12 mouse cellular contexts compared by ENCODE assay signal in genomic region chr8:121903977-121904376, GRCm38 (mm10). TPM values are rescaled to one million over a fixed set of nuclear protein-coding genes. Genes with fewer than 3 reads are reported as not detected.
DNase-seq lines count a peak whose midpoint lies in the region; ATAC-seq and TF ChIP-seq lines count a peak whose summit lies in the region.
"Had no signal": no experiment of that assay in that cellular context is flagged by ENCODE, and none has a peak within 500 bp of the region (broad histone marks: within the 10 kb centered on the region; RNA-seq: fewer than 3 reads in every experiment).

No protein-coding gene starts in this region.

- TF ChIP-seq RAD21 in CH12.LX (IDR thresholded peaks at IDR 0.05; ENCODE audit: low read depth, low read length) = peak; percentile 3

- H3K27me3 ChIP-seq in heart, embryonic 15.5 days = no peaks in the 10 kb centered on the region; the same call in 1 of the 2 replicates
- H3K27me3 ChIP-seq in CH12.LX (replicated peaks) = no peaks in the 10 kb centered on the region
- no peaks in the 10 kb centered on the region for H3K27me3 ChIP-seq in liver, embryonic 11.5 days (replicated peaks; ENCODE audit: control insufficient read depth, insufficient read depth, low read length)

- DNase-seq in heart, postnatal 36 days = no peak
- no peak for DNase-seq in CH12.LX (ENCODE audit: extremely low read depth)
- DNase-seq in cerebellum, adult 9-10 months = peak; percentile 82
- DNase-seq in liver, embryonic 11.5 days (ENCODE audit: low spot score) = no peak
- DNase-seq in right cerebral cortex, postnatal 4 days = no peak
- no peak for DNase-seq in kidney, adult 8-10 months
- DNase-seq: adrenal gland, postnatal 10 days; heart, postnatal 14 days; right cerebral cortex, postnatal 25 days had no signal

- TF ChIP-seq EP300 in CH12.LX (IDR thresholded peaks at IDR 0.05; ENCODE audit: low read length) = no peak

- H3K4me2 ChIP-seq in heart, embryonic 15.5 days = 0 out of 2 replicates have a peak overlapping the region, but pooled peaks have one; percentile 2
- H3K4me2 ChIP-seq in CH12.LX (ENCODE audit: insufficient read depth, low read depth, poor library complexity, severe bottlenecking) = peak overlapping the region; percentile 68
- peak overlapping the region; percentile 81 for H3K4me2 ChIP-seq in liver, embryonic 11.5 days

- ATAC-seq in heart, embryonic 15.5 days (replicated peaks; ENCODE audit: insufficient number of reproducible peaks, insufficient read depth, low FRiP score, low read depth) = no peak
- no peak for ATAC-seq in liver, embryonic 11.5 days (replicated peaks; ENCODE audit: low FRiP score)
- no peak for ATAC-seq in monocyte, adult 5-6 weeks (replicated peaks; ENCODE audit: insufficient number of reproducible peaks, low FRiP score, low TSS enrichment, poor library complexity, severe bottlenecking)

- H3K4me1 ChIP-seq in heart, embryonic 15.5 days (replicated peaks) = peaks cover 52% of the 10 kb centered on the region
- peaks cover 13 to 42% of the 10 kb centered on the region in 2 experiments for H3K4me1 ChIP-seq in CH12.LX (ENCODE audit: control insufficient read depth in 1 of 2, insufficient read depth in 2 of 2)
- H3K4me1 ChIP-seq in liver, embryonic 11.5 days (replicated peaks; ENCODE audit: control insufficient read depth, insufficient read depth, low read length) = peaks cover 67% of the 10 kb centered on the region

- no peak overlapping the region for H3K4me3 ChIP-seq in heart, embryonic 15.5 days
- H3K4me3 ChIP-seq in CH12.LX (replicated peaks in 1 of 3; ENCODE audit: low read depth in 2 of 3, low read length in 2 of 3, poor library complexity in 1 of 3) = peak overlapping the region; percentile 79 to 100 (median 98)
- H3K4me3 ChIP-seq in liver, embryonic 11.5 days (ENCODE audit: low read depth, low read length) = 0 out of 2 replicates have a peak overlapping the region, but pooled peaks have one; percentile 80

- H3K9ac ChIP-seq in heart, embryonic 15.5 days = no peak overlapping the region
- H3K9ac ChIP-seq in CH12.LX (ENCODE audit: insufficient read depth, low read depth) = peak overlapping the region; percentile 89
- H3K9ac ChIP-seq in liver, embryonic 11.5 days (ENCODE audit: low read depth, low read length) = no peak overlapping the region

- peak in 1 of 2 experiments; percentile 57; a peak in 2 of 4 replicates for TF ChIP-seq CTCF in CH12.LX (conservative IDR thresholded peaks at IDR 0.05 in 1 of 2, IDR thresholded peaks at IDR 0.05 in 1 of 2; ENCODE audit: low read depth in 2 of 2, low read length in 2 of 2)

- no peak for TF ChIP-seq POLR2A in CH12.LX (IDR thresholded peaks at IDR 0.05; ENCODE audit: low read depth, low read length)

- H3K9me3 ChIP-seq in heart, embryonic 15.5 days (replicated peaks) = no peaks in the 10 kb centered on the region
- no peaks in the 10 kb centered on the region for H3K9me3 ChIP-seq in CH12.LX (replicated peaks; ENCODE audit: low read length)
- no peaks in the 10 kb centered on the region for H3K9me3 ChIP-seq in liver, embryonic 11.5 days (ENCODE audit: control insufficient read depth, low read length)

- 51% methylated on average over 6 of the region's 6 CpGs for WGBS in heart, embryonic 15.5 days
- WGBS in liver, embryonic 11.5 days = 51% methylated on average over 6 of the region's 6 CpGs

- intact Hi-C loops in heart, postnatal 36 days (cut with DNase I) = no loop called here

- dilution Hi-C loops in CH12.LX (cut with MboI; ENCODE audit: extremely low pct_ligation_motif_present, extremely low pct_unique_long_range_greater_than_20kb, low sequenced_read_pairs) = no loop called here

- peaks cover 97% of the 10 kb centered on the region for H3K79me2 ChIP-seq in CH12.LX (replicated peaks; ENCODE audit: control insufficient read depth, extremely low read depth, insufficient read depth, poor library complexity, severe bottlenecking)

- no peaks in the 10 kb centered on the region for H3K36me3 ChIP-seq in heart, embryonic 15.5 days
- peaks cover 52 to 72% of the 10 kb centered on the region in 2 experiments for H3K36me3 ChIP-seq in CH12.LX (replicated peaks in 1 of 2; ENCODE audit: control insufficient read depth in 1 of 2, insufficient read depth in 1 of 2, low read length in 1 of 2)
- H3K36me3 ChIP-seq in liver, embryonic 11.5 days (ENCODE audit: control insufficient read depth, insufficient read depth, low read length) = no peaks in the 10 kb centered on the region

- H3K27ac ChIP-seq in heart, embryonic 15.5 days = no peak overlapping the region
- H3K27ac ChIP-seq in CH12.LX (ENCODE audit: insufficient read depth, low read depth) = peak overlapping the region; percentile 9; the same call in 1 of the 2 replicates
- no peak overlapping the region for H3K27ac ChIP-seq in liver, embryonic 11.5 days (ENCODE audit: low read depth, low read length)

- in situ Hi-C loops in CH12.LX (cut with MboI; ENCODE audit: low pct_ligation_motif_present, low pct_unique_long_range_greater_than_20kb, low sequenced_read_pairs) = no loop called here

TF ChIP-seq in CH12.LX, 34 proteins besides CTCF, POLR2A, EP300 and RAD21:
- TF ChIP-seq MYC (IDR thresholded peaks at IDR 0.05; ENCODE audit: low read depth, low read length) = no peak
- TF ChIP-seq MXI1 (IDR thresholded peaks at IDR 0.05; ENCODE audit: low read depth, low read length) = peak; percentile 66
- TF ChIP-seq SMC3 (IDR thresholded peaks at IDR 0.05; ENCODE audit: low read depth, low read length) = peak; percentile 21; the same call in 1 of the 2 replicates
- TF ChIP-seq UBTF (IDR thresholded peaks at IDR 0.05; ENCODE audit: low read depth, low read length) = no peak; the same call in 1 of the 2 replicates
- TF ChIP-seq CHD1 (IDR thresholded peaks at IDR 0.05; ENCODE audit: low read depth, low read length) = 0 out of 2 replicates have a peak, but pooled peaks have one; percentile 68
TF ChIP-seq in CH12.LX: peak in this region for 3.

RNA-seq across cellular contexts. Expression of gene Slc7a5, which starts 3.5 kb away (rescaled TPM):
- polyA plus RNA-seq in heart, embryonic 15.5 days (2015; fragmentation: Nextera tagmentation; extraction: Ambion mirVana) = 12.0 and 17.4 TPM in 2 replicates
- 1 to 10 TPM; 3.1 to 3.6 TPM for total RNA-seq in heart, postnatal 36 days (2021)
- 156 and 207 TPM in 2 replicates for total RNA-seq in CH12.LX (2012; rRNA removed)
- total RNA-seq in CH12.LX (2014; rRNA removed) = 110 and 119 TPM in 2 replicates
- polyA plus RNA-seq in CH12.LX (2012; ENCODE audit: insufficient read length, low read depth) = 235 and 291 TPM in 2 replicates
- 58.2 and 61.5 TPM in 2 replicates for polyA plus RNA-seq in liver, embryonic 11.5 days (2014; fragmentation: Nextera tagmentation; extraction: Ambion mirVana)
- 3.1 to 5.1 TPM (median 4.9 TPM) in 3 replicates for total RNA-seq in monocyte, adult 5-6 weeks (2017)

RNA-seq across cellular contexts. Expression of gene Car5a, which starts 40.7 kb away (rescaled TPM):
- polyA plus RNA-seq in heart, embryonic 15.5 days (2015; fragmentation: Nextera tagmentation; extraction: Ambion mirVana) = not detected in 2 replicates
- not detected for total RNA-seq in heart, postnatal 36 days (2021)
- total RNA-seq in CH12.LX (2012; rRNA removed) (3.1 and 9.7 TPM in 2 replicates), CH12.LX (2014; rRNA removed) (not detected in 2 replicates)
- polyA plus RNA-seq in CH12.LX (2012; ENCODE audit: insufficient read length, low read depth) = 0.90 and 1.6 TPM in 2 replicates
- 0.55 and 0.66 TPM in 2 replicates for polyA plus RNA-seq in liver, embryonic 11.5 days (2014; fragmentation: Nextera tagmentation; extraction: Ambion mirVana)
- not detected in 3 replicates for total RNA-seq in monocyte, adult 5-6 weeks (2017)
- total RNA-seq: heart, postnatal 14 days; layer of hippocampus, postnatal 10 days had no signal

RNA-seq across cellular contexts. Expression of gene Banp, which starts 45.6 kb away (rescaled TPM):
- polyA plus RNA-seq in heart, embryonic 15.5 days (2015; fragmentation: Nextera tagmentation; extraction: Ambion mirVana) = 25.3 and 29.2 TPM in 2 replicates
- total RNA-seq in heart, postnatal 36 days (2021) = 10 to 100 TPM in 1 of 2 experiments, 1 to 10 TPM in 1; 8.5 to 19.2 TPM
- total RNA-seq in CH12.LX (2012; rRNA removed) = 29.1 and 34.2 TPM in 2 replicates
- 20.9 and 25.7 TPM in 2 replicates for total RNA-seq in CH12.LX (2014; rRNA removed)
- polyA plus RNA-seq in CH12.LX (2012; ENCODE audit: insufficient read length, low read depth) = 13.2 and 14.9 TPM in 2 replicates
- 40.2 and 47.4 TPM in 2 replicates for polyA plus RNA-seq in liver, embryonic 11.5 days (2014; fragmentation: Nextera tagmentation; extraction: Ambion mirVana)
- 23.5 to 63.3 TPM (median 27.5 TPM) in 3 replicates for total RNA-seq in monocyte, adult 5-6 weeks (2017)

Comparison
In these comparisons a context has a peak if more than half of its experiments do, and no peak if none do; other contexts are left out.
1. H3K4me2 ChIP-seq: peak in every context shown above with its lines; median percentile 81 in liver, embryonic 11.5 days; 68 in CH12.LX; 2 in heart, embryonic 15.5 days.
2. RNA of gene Slc7a5, which starts 3.5 kb away (total RNA-seq): 110 to 207 TPM in CH12.LX; 3.1 to 5.1 TPM in monocyte, adult 5-6 weeks and 3.1 to 3.6 TPM in heart, postnatal 36 days; every median in the first group is over 10 times any median in the second.